In genomic region chr9:32542212-32543039, GRCm38 (mm10) we compare ENCODE assay signal across 8 mouse cellular contexts. TPM values are rescaled to one million over a fixed set of nuclear protein-coding genes. Genes with fewer than 3 reads are reported as not detected.
DNase-seq lines count a peak whose midpoint lies in the region; ATAC-seq and TF ChIP-seq lines count a peak whose summit lies in the region.

Gene Fli1 (minus strand): TSS chr9:32542861.

- no peaks in the 10 kb centered on the region for H3K9me3 ChIP-seq in embryonic facial prominence, embryonic 14.5 days (ENCODE audit: control insufficient read depth, low read length)
- no peaks in the 10 kb centered on the region for H3K9me3 ChIP-seq in liver, embryonic 11.5 days (ENCODE audit: control insufficient read depth, low read length)

- H3K36me3 ChIP-seq in thymus, adult 2 months (ENCODE audit: control insufficient read depth, insufficient read depth, low read length) = no peaks in the 10 kb centered on the region
- H3K36me3 ChIP-seq in embryonic facial prominence, embryonic 14.5 days (ENCODE audit: control insufficient read depth, insufficient read depth, low read length) = no peaks in the 10 kb centered on the region
- no peaks in the 10 kb centered on the region for H3K36me3 ChIP-seq in liver, embryonic 11.5 days (ENCODE audit: control insufficient read depth, insufficient read depth, low read length)

- ATAC-seq in embryonic facial prominence, embryonic 14.5 days (ENCODE audit: low read depth) = no peak
- ATAC-seq in liver, embryonic 11.5 days (replicated peaks; ENCODE audit: low FRiP score) = no peak

- H3K27me3 ChIP-seq in thymus, adult 2 months (ENCODE audit: control insufficient read depth, insufficient read depth, low read length) = 0 out of 2 replicates have a peak, but pooled peaks cover 4% of the 10 kb centered on the region
- H3K27me3 ChIP-seq in embryonic facial prominence, embryonic 14.5 days (replicated peaks; ENCODE audit: control insufficient read depth, insufficient read depth, low read length) = peaks cover 29% of the 10 kb centered on the region; the same call in 1 of the 2 replicates
- H3K27me3 ChIP-seq in liver, embryonic 11.5 days (replicated peaks; ENCODE audit: control insufficient read depth, insufficient read depth, low read length) = peaks cover 73% of the 10 kb centered on the region

- H3K4me3 ChIP-seq in thymus, adult 2 months (ENCODE audit: control insufficient read depth, insufficient read depth, low read length) = peak within 1 kb of the TSS; percentile 87
- peak within 1 kb of the TSS; percentile 73 for H3K4me3 ChIP-seq in embryonic facial prominence, embryonic 14.5 days (ENCODE audit: low read depth, low read length)
- H3K4me3 ChIP-seq in liver, embryonic 11.5 days (ENCODE audit: low read depth, low read length) = peak within 1 kb of the TSS; percentile 65

- WGBS in thymus, adult 2 months = under 1% methylated on average over 41 of the region's 41 CpGs
- under 1% methylated on average over 40 of the region's 41 CpGs for whole genome bisulfite sequencing in embryonic facial prominence, embryonic 14.5 days
- WGBS in liver, embryonic 11.5 days = under 1% methylated on average over 41 of the region's 41 CpGs

- peak within 1 kb of the TSS; percentile 92 for H3K9ac ChIP-seq in embryonic facial prominence, embryonic 14.5 days (ENCODE audit: low read depth, low read length)
- peak within 1 kb of the TSS; percentile 57 for H3K9ac ChIP-seq in liver, embryonic 11.5 days (ENCODE audit: low read depth, low read length)

- intact Hi-C loops in heart, postnatal 25 days (cut with DNase I) = no loop called here

- DNase-seq in thymus, adult 2 months = peak; percentile 33
- DNase-seq in thymus, adult 18-20 months = no peak
- DNase-seq in embryonic facial prominence, embryonic 14.5 days (ENCODE audit: low spot score) = no peak
- DNase-seq in heart, postnatal 25 days (ENCODE audit: low spot score) = no peak
- peak; percentile 61 for DNase-seq in liver, embryonic 11.5 days (ENCODE audit: low spot score)
- peak; percentile 37 to 40 for DNase-seq in natural killer cell, adult 2 months (ENCODE audit: low spot score in 2 of 2)
- DNase-seq in left cerebral cortex, adult 11 months (ENCODE audit: low spot score) = no peak
- DNase-seq in layer of hippocampus, adult 18-20 months (ENCODE audit: low spot score in 2 of 2) = no peak

- peak within 1 kb of the TSS; percentile 88 for H3K4me2 ChIP-seq in embryonic facial prominence, embryonic 14.5 days (ENCODE audit: low read depth, low read length)
- H3K4me2 ChIP-seq in liver, embryonic 11.5 days = peak within 1 kb of the TSS; percentile 98

- peak within 1 kb of the TSS; percentile 91; the same call in 1 of the 2 replicates for H3K27ac ChIP-seq in thymus, adult 2 months (ENCODE audit: control insufficient read depth, insufficient read depth, low read length)
- peak within 1 kb of the TSS; percentile 91 for H3K27ac ChIP-seq in embryonic facial prominence, embryonic 14.5 days (replicated peaks; ENCODE audit: low read depth, low read length)
- H3K27ac ChIP-seq in liver, embryonic 11.5 days (ENCODE audit: low read depth, low read length) = peak within 1 kb of the TSS; percentile 66

- TF ChIP-seq POLR2A in thymus, adult 2 months (IDR thresholded peaks at IDR 0.05; ENCODE audit: control insufficient read depth, extremely low read depth, insufficient read depth, low read length, poor library complexity) = no peak

- H3K4me1 ChIP-seq in thymus, adult 2 months (replicated peaks; ENCODE audit: control insufficient read depth, insufficient read depth, low read length) = peaks cover 29% of the 10 kb centered on the region
- H3K4me1 ChIP-seq in embryonic facial prominence, embryonic 14.5 days (ENCODE audit: control insufficient read depth, insufficient read depth, low read length) = peaks cover 39% of the 10 kb centered on the region
- peaks cover 38% of the 10 kb centered on the region for H3K4me1 ChIP-seq in liver, embryonic 11.5 days (replicated peaks; ENCODE audit: control insufficient read depth, insufficient read depth, low read length)

- no peak for TF ChIP-seq CTCF in thymus, adult 2 months (IDR thresholded peaks at IDR 0.05; ENCODE audit: borderline replicate concordance, control insufficient read depth, extremely low read depth, insufficient read depth, low read length, poor library complexity)

RNA-seq across cellular contexts. Expression of gene Fli1, which starts in this region (rescaled TPM):
- 28.5 and 33.9 TPM in 2 replicates for polyA plus RNA-seq in thymus, adult 2 months (2012; rRNA removed)
- polyA plus RNA-seq in embryonic facial prominence, embryonic 14.5 days (2014; fragmentation: Nextera tagmentation; extraction: Ambion mirVana) = 18.8 and 22.9 TPM in 2 replicates
- total RNA-seq in heart, postnatal 25 days (2021) = 10 to 100 TPM; 26.4 to 28.2 TPM
- polyA plus RNA-seq in liver, embryonic 11.5 days (2014; fragmentation: Nextera tagmentation; extraction: Ambion mirVana) = 23.1 and 24.3 TPM in 2 replicates
- 1 to 10 TPM; 4.1 to 5.4 TPM for total RNA-seq in layer of hippocampus, adult 18-20 months (2021)

Comparison
In these comparisons a context has a peak if more than half of its experiments do, and no peak if none do; other contexts are left out.
1. RNA of gene Fli1 (total RNA-seq): 26.4 to 28.2 TPM in heart, postnatal 25 days; 4.1 to 5.4 TPM in layer of hippocampus, adult 18-20 months; every median in the first group is over 4 times any median in the second.
2. DNase-seq: peak in thymus, adult 2 months (single experiment), liver, embryonic 11.5 days (single experiment) and natural killer cell, adult 2 months (2 of 2); none in thymus, adult 18-20 months (0 of 2), embryonic facial prominence, embryonic 14.5 days (single experiment), heart, postnatal 25 days (single experiment), left cerebral cortex, adult 11 months (single experiment) and layer of hippocampus, adult 18-20 months (0 of 2).
3. Peak in every context shown above with its lines, with median percentiles within 50 percentile points of each other: H3K27ac ChIP-seq and H3K4me3 ChIP-seq.